Mouse (Mus musculus) CH12.LX (cell line): Measurements from ENCODE around the gene Syt15.

Experiments
- MAFK ChIP-seq: IDR thresholded peaks from 2 replicates; pipeline ENCODE4 v1.6.1; 2011; ENCODE audit warnings: low read length, improper control_type of control experiment; ENCODE audit not compliant: insufficient replicate concordance
- POLR2A ChIP-seq: IDR thresholded peaks from 2 replicates; pipeline ENCODE4 v1.6.1; 2011; ENCODE audit warnings: low read depth, mild to moderate bottlenecking, improper control_type of control experiment, low read length

DNA sequence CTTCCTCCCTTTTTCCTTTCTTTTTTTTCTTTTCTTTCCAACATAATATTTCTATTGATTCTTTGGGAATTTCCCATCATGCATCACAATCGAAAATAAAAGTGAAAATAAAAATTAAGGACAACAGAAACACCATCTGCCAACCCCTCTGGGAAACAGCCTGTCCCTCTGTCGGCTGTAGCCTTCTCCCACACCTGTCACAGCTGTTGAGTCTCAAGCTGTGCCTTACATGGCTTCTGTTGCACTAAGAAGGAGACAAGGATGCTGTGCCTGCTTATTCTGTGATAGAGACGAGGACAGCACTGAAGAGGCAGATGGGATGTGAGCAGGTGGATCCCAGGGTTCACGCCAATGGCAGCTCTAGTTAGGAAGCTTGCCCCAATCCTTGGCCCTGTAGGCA lies 10.3 kb upstream of the Syt15 start:
- no peak for TF ChIP-seq POLR2A
- TF ChIP-seq MAFK: no peak
